Mouse (Mus musculus): ENCODE results near the gene Zfp143.
A peak's percentile ranks its signal among the peaks of the same experiment; 100 is the strongest.
"Not testable (repeated sequence)": the region's sequence is repeated elsewhere in the genome, so short reads cannot be mapped to it uniquely, and the experiment has no call there.

The Zfp143 gene

DNA sequence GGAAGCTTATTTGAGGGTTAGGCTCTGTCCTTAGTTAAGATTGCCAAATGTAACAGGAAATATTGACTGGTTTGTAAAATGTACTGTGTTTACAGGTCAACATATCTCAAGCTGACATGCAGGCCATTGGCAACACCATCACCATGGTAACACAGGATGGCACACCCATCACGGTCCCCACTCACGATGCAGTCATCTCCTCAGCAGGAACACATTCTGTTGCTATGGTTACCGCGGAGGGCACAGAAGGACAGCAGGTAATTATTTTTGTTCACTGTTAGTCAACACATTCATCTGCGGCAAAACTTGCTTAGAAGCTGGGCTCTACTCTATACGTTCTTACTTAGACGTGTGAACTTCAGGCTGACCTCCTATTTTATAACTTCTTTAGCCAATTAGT is 30.7 kb downstream of the Zfp143 start:
- ATAC-seq (ENCODE audit: insufficient number of reproducible peaks, low FRiP score, low TSS enrichment), result no peak; the same call in 1 of the 2 replicates

DNA sequence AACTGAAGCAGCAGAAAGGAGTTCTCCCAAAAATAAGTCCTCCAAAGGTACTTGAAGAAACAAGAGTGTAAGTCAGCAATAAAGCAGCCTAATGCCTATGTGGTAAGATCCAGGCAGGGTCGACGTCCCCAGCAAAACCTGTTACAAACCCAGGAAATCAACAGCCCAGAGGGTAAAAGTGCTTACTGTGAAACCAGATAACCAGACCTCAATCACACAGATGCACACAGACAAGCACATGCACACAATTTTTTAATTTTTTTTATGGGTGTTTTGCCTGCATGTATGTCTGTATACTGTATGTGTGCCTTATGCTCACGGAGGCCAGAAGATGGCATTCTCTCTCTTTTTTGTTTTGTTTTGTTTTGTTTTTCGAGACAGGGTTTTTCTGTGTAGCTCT is 35.3 kb downstream of the Zfp143 start:
- no peak for ATAC-seq (ENCODE audit: insufficient number of reproducible peaks, low FRiP score, low TSS enrichment)

DNA sequence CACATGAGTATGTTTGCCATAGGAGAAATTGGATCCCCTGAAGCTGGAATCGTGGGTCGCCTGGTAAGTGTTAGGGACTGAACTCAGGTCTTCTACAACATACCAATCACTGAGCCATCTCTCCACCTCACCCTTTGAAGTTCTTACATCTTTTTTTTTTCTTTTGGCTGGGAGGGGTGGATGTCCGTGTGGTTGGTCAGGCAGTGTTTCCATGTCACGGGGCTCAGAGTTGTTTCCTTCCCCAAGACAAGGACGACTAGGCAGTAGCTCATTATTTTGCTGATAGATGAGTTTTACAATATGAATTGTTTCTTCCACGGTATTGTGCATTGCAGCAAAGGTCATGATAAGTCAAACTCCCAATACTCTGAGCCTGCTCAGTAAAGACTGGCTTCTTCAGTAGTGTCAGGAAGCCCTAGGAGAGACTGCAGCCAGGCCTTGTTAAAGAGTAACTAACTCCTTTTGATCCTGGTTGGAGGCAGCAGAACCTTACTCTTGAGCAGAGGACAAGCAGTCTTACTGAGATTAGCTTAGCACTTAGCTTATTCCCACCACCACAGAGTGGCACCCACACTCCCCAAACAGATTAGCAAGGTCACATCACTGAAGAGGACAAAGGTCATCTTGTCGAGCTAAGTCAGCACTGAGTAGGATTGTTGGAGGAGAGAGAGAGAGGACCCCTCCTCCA is 36.2 kb downstream of the Zfp143 start:
- ATAC-seq (ENCODE audit: insufficient number of reproducible peaks, low FRiP score, low TSS enrichment), result no peak

DNA sequence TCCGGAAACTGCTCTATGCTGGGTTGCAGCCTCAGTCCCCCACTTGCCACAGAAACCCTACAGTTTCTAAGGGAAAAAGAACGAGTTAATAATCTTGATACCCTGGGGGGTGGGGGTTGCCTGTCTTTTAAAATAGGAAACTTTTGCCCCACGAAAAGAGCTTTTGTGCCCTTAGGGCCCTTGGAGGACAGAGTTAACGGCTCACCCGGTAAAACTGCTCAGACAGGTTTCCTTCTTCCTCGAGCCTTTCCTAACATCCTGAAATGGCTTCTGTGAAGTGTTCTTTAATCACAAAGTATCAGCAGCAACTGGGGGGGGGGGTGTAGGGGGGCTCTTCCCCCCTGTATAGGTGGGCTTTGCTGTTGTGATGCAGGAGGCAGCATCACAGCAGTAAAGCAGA is 39.8 kb downstream of the Zfp143 start:
- ATAC-seq (ENCODE audit: insufficient number of reproducible peaks, low FRiP score, low TSS enrichment), result no peak

DNA sequence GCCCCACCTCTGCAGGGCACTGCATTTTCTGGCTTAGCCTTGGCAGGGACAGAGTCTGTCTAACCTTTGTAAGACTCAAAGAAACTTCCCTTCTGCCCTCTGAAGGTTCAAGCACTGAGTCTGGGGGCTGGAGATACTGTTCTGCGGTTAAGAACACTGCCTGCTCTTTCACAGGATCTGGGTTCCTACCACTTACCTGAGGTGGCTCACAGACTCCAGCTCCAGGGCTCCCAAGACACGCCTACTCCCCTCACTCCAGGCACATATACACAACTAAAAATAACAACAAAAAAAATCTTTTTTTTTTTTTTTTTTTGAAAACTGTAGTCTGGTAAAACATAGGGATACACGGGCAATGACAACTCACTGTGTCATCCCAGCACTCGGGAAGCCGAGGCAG is 40.2 kb downstream of the Zfp143 start:
- ATAC-seq (ENCODE audit: insufficient number of reproducible peaks, low FRiP score, low TSS enrichment), result no peak

DNA sequence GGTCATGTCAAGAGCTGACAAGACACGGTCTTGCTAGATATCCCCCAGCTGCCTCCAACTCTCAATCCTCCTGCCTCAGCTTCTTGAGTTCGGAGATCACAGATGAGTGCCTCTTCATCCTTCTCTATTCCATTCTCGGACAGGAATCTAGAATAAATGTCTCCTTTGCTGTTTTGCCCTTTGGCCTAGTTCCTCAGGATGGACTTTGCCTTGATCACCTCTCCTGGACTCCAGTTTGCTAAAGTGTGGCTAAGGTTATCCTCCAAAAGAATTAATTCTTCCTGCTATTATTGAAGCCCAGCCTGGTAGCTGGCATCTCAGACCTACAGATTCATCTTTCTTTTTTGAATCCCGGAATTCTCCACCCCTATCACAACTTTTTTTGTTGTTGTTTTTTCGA is 44.0 kb downstream of the Zfp143 start:
- ATAC-seq (ENCODE audit: insufficient number of reproducible peaks, low FRiP score, low TSS enrichment), result no peak

DNA sequence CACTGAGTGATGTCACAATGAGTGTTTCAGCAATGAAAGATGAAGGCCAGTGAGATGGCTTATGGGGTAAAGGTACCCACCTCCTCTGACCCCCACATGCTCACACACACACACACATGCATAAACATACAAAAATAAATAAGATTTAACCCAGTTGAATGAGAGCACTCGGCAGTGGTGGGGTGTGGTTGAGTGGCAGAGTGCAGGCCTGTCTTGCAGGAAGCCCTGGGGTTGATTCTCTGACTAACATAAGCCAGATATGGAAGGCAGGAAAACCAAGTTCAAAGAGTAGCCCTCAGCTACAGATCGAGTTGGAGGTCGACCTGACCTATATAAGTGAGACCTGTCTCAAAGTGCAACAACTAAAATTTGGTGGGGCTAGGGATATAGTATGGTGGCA is 45.6 kb downstream of the Zfp143 start:
- ATAC-seq (ENCODE audit: insufficient number of reproducible peaks, low FRiP score, low TSS enrichment), result no peak

DNA sequence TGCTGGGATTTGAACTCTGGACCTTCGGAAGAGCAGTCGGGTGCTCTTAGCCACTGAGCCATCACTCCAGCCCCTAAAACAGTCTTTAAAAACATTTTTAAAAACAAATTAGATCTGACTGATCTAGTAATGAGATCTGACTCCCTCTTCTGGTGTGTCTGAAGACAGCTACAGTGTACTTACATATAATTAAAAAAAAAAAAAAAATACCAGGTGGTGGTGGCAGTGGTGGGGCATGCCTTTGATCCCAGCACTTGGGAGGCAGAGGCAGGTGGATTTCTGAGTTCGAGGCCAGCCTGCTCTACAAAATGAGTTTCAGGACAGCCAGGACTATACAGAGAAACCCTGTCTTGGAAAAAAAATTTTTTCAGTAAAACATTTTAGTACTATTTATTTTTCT is 47.5 kb downstream of the Zfp143 start:
- ATAC-seq (ENCODE audit: insufficient number of reproducible peaks, low FRiP score, low TSS enrichment), result not testable (repeated sequence)

DNA sequence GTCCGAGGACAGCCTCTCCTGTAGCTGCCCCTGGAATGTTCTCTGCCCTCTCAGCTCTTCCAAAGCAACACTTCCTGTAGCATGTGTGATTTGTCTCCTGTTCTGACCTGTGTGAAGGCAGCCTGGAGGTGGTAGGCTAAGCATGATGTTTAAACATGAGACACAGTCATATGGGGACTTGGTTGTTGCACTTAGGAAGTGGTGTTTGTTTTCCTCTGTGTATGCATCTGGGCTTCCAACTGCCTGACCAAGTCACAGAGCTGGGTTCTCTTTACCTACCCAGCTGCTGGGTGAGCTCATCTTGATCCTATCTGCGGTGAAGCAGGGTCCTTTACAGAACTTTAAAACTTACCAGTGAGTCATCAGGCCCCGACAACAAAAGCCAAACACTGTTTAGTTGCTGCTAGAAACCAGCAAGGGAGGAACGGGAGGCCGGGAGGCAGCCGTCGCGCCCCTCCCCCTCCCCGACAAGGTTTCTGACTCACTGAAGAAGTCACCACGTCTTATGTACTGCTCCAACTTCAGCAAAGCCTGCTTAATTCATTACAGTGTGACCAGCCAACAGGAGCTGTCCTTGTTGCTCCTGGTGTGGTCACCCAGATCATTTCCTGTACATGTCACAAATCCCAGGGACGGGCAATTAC is 48.1 kb downstream of the Zfp143 start:
- no peak for ATAC-seq (ENCODE audit: insufficient number of reproducible peaks, low FRiP score, low TSS enrichment)

DNA sequence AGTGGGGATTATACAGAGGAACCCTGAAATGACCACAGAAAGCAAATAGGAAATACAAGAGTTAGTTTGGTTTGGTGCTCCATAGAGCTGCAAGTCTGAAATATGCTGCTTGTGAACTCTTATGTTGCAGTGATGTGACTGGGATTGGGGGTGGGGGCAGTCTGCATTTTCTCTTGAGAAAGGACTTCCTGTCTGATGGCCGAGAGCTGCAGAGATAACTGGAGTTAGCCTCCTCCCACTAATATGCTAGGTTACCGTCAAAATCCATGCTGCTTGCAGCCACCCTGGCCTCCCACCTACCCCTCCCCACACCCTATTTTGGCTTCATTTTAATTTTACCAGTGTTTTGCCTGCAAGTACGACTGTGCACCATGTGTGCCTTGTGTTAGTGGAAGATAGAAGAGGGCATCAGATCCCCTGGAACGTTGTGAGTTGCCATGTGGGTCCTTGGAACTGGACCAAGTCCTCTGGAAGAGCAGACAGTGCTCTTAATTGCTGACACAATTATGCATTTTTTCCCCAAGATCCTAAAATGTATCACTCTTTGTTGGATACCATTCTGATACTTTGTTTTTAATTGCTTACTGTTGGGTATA is 49.1 kb downstream of the Zfp143 start:
- no peak for ATAC-seq (ENCODE audit: insufficient number of reproducible peaks, low FRiP score, low TSS enrichment)

DNA sequence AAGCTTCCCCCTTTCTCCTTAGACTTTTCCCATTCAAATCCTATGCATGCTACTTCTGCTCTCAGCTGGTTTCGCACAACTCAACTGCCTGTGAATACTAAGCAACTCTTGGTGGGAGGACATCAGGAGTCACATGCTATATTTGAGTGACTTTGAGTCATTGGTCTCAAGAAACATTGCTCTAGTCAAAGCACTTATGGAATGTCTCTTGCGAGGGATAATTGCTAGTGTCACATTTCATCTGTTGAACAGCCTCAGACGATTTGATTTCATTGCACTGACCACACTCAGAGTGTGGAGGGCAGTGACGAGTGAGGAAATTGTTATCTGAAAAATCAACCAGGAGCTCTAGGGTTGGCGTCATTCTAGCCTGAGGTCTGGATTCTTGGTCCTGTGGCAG is 53.7 kb downstream of the Zfp143 start:
- no peak for ATAC-seq (ENCODE audit: insufficient number of reproducible peaks, low FRiP score, low TSS enrichment)

DNA sequence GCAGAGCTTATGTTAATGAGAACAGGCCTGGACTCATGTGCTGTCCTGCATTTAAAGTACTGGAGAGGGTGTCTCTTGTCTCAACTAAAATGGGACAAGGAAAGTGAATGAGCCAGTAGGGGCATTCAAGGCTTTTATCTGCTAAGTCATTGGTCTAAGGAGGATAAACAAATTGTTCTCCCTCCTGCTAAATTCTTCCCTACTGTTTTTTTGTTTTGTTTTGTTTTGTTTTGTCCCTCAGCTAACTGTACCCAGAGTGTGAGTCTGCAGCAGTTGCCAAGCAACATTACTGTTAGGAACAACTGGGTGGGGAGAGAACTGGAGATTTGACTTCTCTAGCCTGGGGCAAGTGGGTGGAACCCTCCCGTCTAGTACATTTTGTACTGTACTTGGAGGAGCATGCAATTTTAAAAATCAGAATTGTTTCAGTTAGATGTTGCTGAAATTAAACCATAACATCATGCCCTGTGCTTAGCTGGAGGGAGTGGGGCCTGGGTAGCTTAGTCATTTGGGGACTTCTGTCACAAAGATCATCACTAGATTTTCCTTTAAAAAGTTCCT is 55.8 kb downstream of the Zfp143 start:
- ATAC-seq (ENCODE audit: insufficient number of reproducible peaks, low FRiP score, low TSS enrichment), result no peak

DNA sequence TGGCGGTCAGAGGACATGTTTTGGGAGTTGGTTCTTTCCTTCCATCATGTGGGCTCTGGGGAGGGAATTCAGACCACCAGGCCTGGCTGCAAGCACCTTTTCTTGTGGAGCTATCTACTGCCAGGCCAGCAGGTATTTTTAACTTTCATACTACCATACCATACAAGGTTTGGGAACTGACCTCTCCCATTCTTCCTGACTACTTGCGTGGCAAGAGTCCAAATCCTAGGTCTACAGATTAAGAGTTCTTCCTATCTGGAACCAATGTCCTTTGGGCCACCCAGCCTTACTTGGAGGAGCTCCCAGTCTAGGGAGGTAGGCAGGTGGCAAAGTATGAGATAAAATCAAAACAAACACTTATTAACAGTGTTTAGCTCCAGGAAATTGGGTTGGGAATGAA is 57.4 kb downstream of the Zfp143 start:
- ATAC-seq (ENCODE audit: insufficient number of reproducible peaks, low FRiP score, low TSS enrichment), result no peak

DNA sequence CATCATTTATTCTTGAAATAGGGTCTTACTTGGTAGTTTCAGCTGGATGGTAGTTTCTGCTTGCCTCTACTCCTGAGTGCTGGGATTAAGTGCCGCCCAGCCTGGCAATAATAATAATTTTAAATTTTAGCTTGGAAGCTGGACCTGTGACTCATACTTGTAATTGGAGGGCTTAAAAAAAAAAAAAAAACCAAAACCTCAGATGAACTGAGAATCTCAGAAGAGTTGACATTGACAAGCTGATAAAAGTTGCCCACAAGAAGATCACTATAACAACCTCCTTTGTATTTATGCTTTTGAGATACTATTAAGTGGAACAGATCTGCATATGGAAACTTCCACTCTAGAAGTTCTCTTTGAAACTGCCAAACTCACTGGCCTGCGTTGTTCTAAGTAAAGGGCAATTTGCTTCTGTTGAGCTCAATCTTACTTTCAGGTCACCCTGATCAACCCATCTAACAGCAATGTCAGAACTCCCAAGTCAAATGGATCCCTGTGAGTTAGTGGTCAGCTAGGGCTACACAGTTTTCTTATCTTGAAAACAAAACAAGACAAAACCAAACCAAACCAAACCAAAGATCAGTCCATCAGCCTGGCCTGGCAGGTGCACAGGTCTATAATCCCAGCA is 59.3 kb downstream of the Zfp143 start:
- no peak for ATAC-seq (ENCODE audit: insufficient number of reproducible peaks, low FRiP score, low TSS enrichment)

DNA sequence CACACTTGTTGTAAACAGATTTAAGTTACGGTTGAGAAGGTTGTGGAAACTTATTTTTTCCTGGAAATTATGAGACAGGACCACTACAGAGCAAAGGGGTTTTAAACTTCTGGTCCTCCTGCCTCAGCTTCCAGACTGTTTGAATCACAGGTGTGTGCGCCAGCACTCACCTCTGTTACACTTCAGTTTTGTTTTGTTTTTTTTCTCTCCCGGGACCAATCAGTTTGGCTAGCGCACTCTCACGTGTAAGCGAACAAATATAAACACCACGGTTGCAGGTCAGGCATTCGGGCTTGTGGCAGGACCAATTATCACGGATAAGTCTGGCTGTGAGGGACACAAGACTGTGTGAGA is 60.1 kb downstream of the Zfp143 start:
- ATAC-seq (ENCODE audit: insufficient number of reproducible peaks, low FRiP score, low TSS enrichment), result no peak

DNA sequence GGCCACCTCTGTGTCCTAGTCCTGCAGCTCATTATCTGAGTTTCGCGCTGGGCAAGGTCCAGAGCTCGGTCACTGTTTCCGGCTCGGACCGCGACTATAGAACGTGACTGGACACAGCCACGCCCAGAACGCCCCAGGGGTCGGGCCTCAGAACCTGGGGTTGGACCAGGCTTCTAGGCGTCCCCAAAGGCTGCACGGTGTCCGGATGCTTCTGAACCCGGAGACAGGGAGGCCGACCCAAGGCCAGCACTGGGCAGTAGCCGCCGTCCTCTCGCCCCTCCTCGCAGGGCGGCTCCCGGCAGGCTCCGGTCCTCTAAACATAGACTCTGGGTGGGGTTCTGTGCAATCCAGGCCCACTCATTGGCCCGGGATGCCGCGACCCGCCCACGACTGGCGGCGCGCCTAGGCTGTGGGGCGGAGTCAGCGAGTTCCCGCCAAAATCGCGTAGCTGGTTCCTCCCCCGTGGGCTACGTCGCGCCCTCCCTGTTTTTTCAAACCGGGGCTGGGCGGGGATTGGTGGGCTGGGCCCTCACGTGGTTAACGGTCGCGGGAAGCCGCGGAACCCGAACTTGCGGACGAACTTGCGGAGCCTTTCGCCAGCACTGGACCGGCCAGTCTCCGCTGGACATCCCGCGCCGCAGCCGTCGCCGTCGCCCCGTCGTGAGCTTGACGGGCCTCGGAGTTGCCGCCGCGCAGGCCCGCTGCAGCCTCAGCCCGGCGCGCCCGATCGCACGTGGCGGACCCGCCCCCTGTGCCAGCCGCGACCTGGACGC is 60.7 kb downstream of the Zfp143 start, which contains the start of gene Wee1:
TSS of gene Wee1 (plus strand) at position 531 of the 773 bp plus-strand sequence.
- ATAC-seq (ENCODE audit: insufficient number of reproducible peaks, low FRiP score, low TSS enrichment), result peak; percentile 95

DNA sequence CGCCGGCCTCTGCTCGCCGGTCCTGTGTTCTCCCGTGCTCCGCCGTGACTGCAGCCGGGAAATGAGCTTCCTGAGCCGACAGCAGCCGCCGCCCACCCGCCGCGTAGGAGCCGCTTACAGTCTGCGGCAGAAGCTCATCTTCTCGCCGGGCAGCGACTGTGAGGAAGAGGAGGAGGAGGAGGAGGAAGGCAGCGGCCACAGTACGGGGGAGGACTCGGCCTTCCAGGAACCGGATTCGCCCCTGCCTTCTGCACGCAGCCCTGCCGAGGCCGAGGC is 61.2 kb downstream of the Zfp143 start:
- ATAC-seq (ENCODE audit: insufficient number of reproducible peaks, low FRiP score, low TSS enrichment), result no peak; the same call in 1 of the 2 replicates

DNA sequence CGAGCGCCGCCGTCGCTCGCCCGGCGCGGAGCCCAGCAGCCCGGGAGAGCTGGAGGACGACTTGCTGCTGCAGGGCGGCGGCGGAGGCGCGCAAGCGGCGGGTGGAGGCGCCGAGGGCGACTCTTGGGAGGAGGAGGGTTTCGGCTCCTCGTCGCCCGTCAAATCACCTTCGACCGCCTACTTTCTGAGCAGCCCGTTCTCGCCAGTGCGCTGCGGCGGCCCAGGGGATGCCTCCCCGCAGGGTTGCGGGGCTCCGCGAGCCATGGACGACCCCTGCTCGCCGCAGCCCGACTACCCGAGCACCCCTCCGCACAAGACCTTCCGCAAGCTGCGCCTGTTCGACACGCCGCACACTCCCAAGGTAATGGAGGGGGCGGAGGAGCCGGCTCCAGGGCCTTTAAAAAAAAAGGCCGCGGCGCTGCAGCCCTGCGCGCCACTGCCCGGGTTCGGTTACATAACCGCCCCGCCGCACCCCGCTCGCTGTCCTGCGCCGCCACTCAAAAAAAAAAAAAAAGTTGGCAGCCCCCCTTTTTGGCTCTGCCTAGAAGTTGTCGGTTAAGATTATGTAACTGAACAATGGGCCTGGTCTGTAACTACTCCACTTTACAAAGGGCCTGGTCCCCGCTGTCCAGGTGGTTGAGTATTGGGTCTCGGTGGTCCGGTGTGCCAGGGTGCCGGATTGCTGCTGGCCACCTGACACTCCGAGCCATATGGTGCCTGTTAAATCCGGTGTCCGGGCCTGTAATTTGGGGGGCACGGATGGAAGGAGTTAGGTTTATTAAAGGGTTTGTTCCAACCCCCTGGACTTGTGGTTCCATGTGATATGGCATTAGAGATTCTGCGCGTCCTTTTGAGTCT is 61.8 kb downstream of the Zfp143 start:
- peak; percentile 31 for ATAC-seq (ENCODE audit: insufficient number of reproducible peaks, low FRiP score, low TSS enrichment)

DNA sequence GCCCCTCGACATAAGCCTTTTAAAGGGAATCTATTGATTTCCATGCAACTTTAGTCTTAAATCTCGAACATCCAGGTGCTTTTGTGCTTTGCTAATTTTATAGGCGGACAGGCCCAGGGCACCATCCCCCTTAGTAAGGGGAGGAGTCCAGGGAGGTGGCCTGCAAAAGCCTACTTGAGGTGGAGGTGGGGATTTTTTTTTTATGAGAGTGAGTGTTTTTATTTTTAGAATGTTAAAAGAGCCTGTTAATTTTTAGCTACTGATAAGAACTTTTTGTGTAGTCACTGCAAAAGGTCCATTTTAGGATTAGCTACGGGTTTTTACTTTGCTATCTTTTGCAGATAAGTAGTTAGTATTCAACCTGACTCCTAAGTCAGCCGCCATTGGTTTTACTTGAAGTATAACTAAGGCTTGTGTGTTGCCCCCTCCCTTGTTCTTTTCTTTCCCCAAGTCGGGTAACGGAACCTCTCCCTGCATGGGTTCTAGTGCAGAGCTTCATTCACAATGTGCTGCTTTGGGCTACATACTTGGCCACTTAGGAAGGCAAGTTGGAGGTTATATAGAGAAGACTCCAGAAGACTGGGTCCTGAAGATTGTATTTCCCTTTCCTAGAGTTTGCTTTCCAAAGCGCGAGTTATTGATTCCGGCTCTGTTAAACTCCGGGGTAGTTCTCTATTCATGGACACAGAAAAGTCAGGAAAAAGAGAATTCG is 63.0 kb downstream of the Zfp143 start:
- ATAC-seq (ENCODE audit: insufficient number of reproducible peaks, low FRiP score, low TSS enrichment), result no peak

All from cerebellum, adult (tissue).